8 mouse cellular contexts compared by ENCODE assay signal in genomic region chr7:19084277-19084771, GRCm38 (mm10). TPM values are rescaled to one million over a fixed set of nuclear protein-coding genes. Genes with fewer than 3 reads are reported as not detected.
DNase-seq lines count a peak whose midpoint lies in the region; ATAC-seq and TF ChIP-seq lines count a peak whose summit lies in the region.

No protein-coding gene starts in this region.

- TF ChIP-seq CTCF in stomach, postnatal 0 days (IDR thresholded peaks at IDR 0.05; ENCODE audit: low read depth): no peak

- H3K27ac ChIP-seq in lung, embryonic 15.5 days: peak overlapping the region; percentile 57
- H3K27ac ChIP-seq in stomach, postnatal 0 days (replicated peaks): peak overlapping the region; percentile 83

- H3K4me1 ChIP-seq in lung, embryonic 15.5 days: peaks cover 46% of the 10 kb centered on the region
- H3K4me1 ChIP-seq in stomach, postnatal 0 days (replicated peaks; ENCODE audit: control insufficient read depth, insufficient read depth): peaks cover 15% of the 10 kb centered on the region

- DNase-seq in 3134 (ENCODE audit: extremely low read depth, insufficient read length, low spot score) (peak; percentile 78), 416B (ENCODE audit: low read depth) (peak; percentile 69)
- DNase-seq in gastrocnemius, postnatal 25 days: peak; percentile 80
- peak; percentile 54 for DNase-seq in stomach, postnatal 0 days (ENCODE audit: low spot score)
- DNase-seq in cerebellum, postnatal 25 days: no peak
- no peak for DNase-seq in thymus, postnatal 25 days
- no peak for DNase-seq in layer of hippocampus, adult 9-11 months

- H3K4me3 ChIP-seq in lung, embryonic 15.5 days: peak overlapping the region; percentile 40
- H3K4me3 ChIP-seq in stomach, postnatal 0 days (ENCODE audit: low read depth, low read length): peak overlapping the region; percentile 54

- no peak for TF ChIP-seq EP300 in stomach, postnatal 0 days (optimal IDR thresholded peaks at IDR 0.05)

- H3K27me3 ChIP-seq in lung, embryonic 15.5 days: no peaks in the 10 kb centered on the region
- H3K27me3 ChIP-seq in stomach, postnatal 0 days (ENCODE audit: control insufficient read depth, insufficient read depth, low read length): no peaks in the 10 kb centered on the region

- H3K9me3 ChIP-seq in lung, embryonic 15.5 days: no peaks in the 10 kb centered on the region
- no peaks in the 10 kb centered on the region for H3K9me3 ChIP-seq in stomach, postnatal 0 days (ENCODE audit: control insufficient read depth, low read length)

- peak overlapping the region; percentile 54 for H3K4me2 ChIP-seq in lung, embryonic 15.5 days
- H3K4me2 ChIP-seq in stomach, postnatal 0 days (replicated peaks; ENCODE audit: low read depth): peak overlapping the region; percentile 69

- no peak for ATAC-seq in lung, embryonic 15.5 days (ENCODE audit: borderline replicate concordance, extremely low read depth, low FRiP score, low TSS enrichment)
- 0 out of 2 replicates have a peak, but pooled peaks have one; percentile 15 for ATAC-seq in stomach, postnatal 0 days (ENCODE audit: low FRiP score, low TSS enrichment)

- 58% methylated on average over 6 of the region's 6 CpGs for WGBS in lung, embryonic 15.5 days
- 26% methylated on average over 6 of the region's 6 CpGs for WGBS in stomach, postnatal 0 days

- H3K9ac ChIP-seq in lung, embryonic 15.5 days: peak overlapping the region; percentile 47; the same call in 1 of the 2 replicates
- peak overlapping the region; percentile 65 for H3K9ac ChIP-seq in stomach, postnatal 0 days (ENCODE audit: low read length)

- peaks cover 50% of the 10 kb centered on the region for H3K36me3 ChIP-seq in lung, embryonic 15.5 days
- peaks cover 23% of the 10 kb centered on the region for H3K36me3 ChIP-seq in stomach, postnatal 0 days (ENCODE audit: control insufficient read depth, insufficient read depth, low read length)

RNA-seq across cellular contexts. Expression of gene Dmpk, which starts 0.7 kb away (rescaled TPM):
- 100 to 1,000 TPM; 315 to 350 TPM for total RNA-seq in gastrocnemius, postnatal 25 days (2021)
- polyA plus RNA-seq in lung, embryonic 15.5 days (2015; fragmentation: Nextera tagmentation; extraction: Ambion mirVana): 24.2 and 27.1 TPM in 2 replicates
- 91.3 and 103 TPM in 2 replicates for polyA plus RNA-seq in stomach, postnatal 0 days (2015; fragmentation: Nextera tagmentation; extraction: Ambion mirVana)

RNA-seq across cellular contexts. Expression of gene Dmwd, which starts 8.3 kb away (rescaled TPM):
- 10 to 100 TPM; 22.4 to 22.7 TPM for total RNA-seq in gastrocnemius, postnatal 25 days (2021)
- 15.9 and 17.1 TPM in 2 replicates for polyA plus RNA-seq in lung, embryonic 15.5 days (2015; fragmentation: Nextera tagmentation; extraction: Ambion mirVana)
- 4.5 and 7.0 TPM in 2 replicates for polyA plus RNA-seq in stomach, postnatal 0 days (2015; fragmentation: Nextera tagmentation; extraction: Ambion mirVana)

RNA-seq across cellular contexts. Expression of gene Six5, which starts 10.1 kb away (rescaled TPM):
- total RNA-seq in gastrocnemius, postnatal 25 days (2021): 1 to 10 TPM; 2.0 to 2.7 TPM
- 9.5 and 9.7 TPM in 2 replicates for polyA plus RNA-seq in lung, embryonic 15.5 days (2015; fragmentation: Nextera tagmentation; extraction: Ambion mirVana)
- polyA plus RNA-seq in stomach, postnatal 0 days (2015; fragmentation: Nextera tagmentation; extraction: Ambion mirVana): 6.1 and 7.7 TPM in 2 replicates

RNA-seq across cellular contexts. Expression of gene Rsph6a, which starts 29.8 kb away (rescaled TPM):
- not detected for total RNA-seq in gastrocnemius, postnatal 25 days (2021)
- not detected in 2 replicates for polyA plus RNA-seq in lung, embryonic 15.5 days (2015; fragmentation: Nextera tagmentation; extraction: Ambion mirVana)
- polyA plus RNA-seq in stomach, postnatal 0 days (2015; fragmentation: Nextera tagmentation; extraction: Ambion mirVana): not detected in 2 replicates

RNA-seq across cellular contexts. Expression of gene Gm4969, which starts 33.8 kb away (rescaled TPM):
- total RNA-seq in gastrocnemius, postnatal 25 days (2021): not detected
- polyA plus RNA-seq in lung, embryonic 15.5 days (2015; fragmentation: Nextera tagmentation; extraction: Ambion mirVana): 1.8 and 1.9 TPM in 2 replicates
- 0.72 and 0.76 TPM in 2 replicates for polyA plus RNA-seq in stomach, postnatal 0 days (2015; fragmentation: Nextera tagmentation; extraction: Ambion mirVana)

Comparison
In these comparisons a context has a peak if more than half of its experiments do, and no peak if none do; other contexts are left out.
1. DNase-seq: peak in 3134 (single experiment), 416B (single experiment), gastrocnemius, postnatal 25 days (single experiment) and stomach, postnatal 0 days (single experiment); none in cerebellum, postnatal 25 days (0 of 2), thymus, postnatal 25 days (single experiment) and layer of hippocampus, adult 9-11 months (single experiment).